ENCODE assay signal across 25 mouse cellular contexts in the genomic region with DNA sequence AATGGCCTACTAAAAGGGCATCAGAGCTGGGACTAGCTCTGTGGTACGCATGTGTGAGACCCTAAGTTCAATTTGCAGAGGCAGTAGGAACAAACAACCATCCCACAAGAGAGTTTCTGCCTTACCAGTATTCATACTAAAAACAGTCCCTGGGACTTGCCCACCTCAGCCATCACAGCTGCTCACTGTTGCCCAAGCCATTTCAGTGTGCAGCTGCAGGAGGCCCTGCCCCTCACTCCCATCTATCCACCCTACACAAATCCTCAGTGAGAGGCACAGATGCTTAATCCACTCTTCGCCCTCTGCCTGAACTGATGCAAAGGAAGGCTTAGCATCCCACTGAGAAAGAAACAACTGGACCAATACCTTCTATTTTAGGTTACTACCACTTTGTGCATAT.
"Had no signal": no experiment of that assay in that cellular context is flagged by ENCODE, and none has a peak within 500 bp of the region (broad histone marks: within the 10 kb centered on the region; RNA-seq: fewer than 3 reads in every experiment).

No protein-coding gene starts in this region.

- H3K4me3 ChIP-seq: heart, embryonic 13.5 days; heart, embryonic 15.5 days; hindbrain, embryonic 12.5 days; kidney, embryonic 15.5 days; limb, embryonic 13.5 days; limb, embryonic 15.5 days had no signal

- H3K4me2 ChIP-seq: heart, embryonic 11.5 days; heart, embryonic 13.5 days; heart, embryonic 15.5 days; hindbrain, embryonic 12.5 days; hindbrain, embryonic 14.5 days; kidney, embryonic 15.5 days; limb, embryonic 13.5 days; limb, embryonic 15.5 days had no signal

- H3K4me1 ChIP-seq: hindbrain, embryonic 12.5 days; kidney, embryonic 15.5 days; limb, embryonic 15.5 days had no signal

- H3K27me3 ChIP-seq: heart, embryonic 13.5 days; heart, embryonic 15.5 days; hindbrain, embryonic 12.5 days; kidney, embryonic 15.5 days; limb, embryonic 13.5 days; limb, embryonic 15.5 days had no signal

- H3K36me3 ChIP-seq: heart, embryonic 13.5 days; heart, embryonic 15.5 days; hindbrain, embryonic 12.5 days; kidney, embryonic 15.5 days; limb, embryonic 13.5 days; limb, embryonic 15.5 days had no signal

- H3K9me3 ChIP-seq: heart, embryonic 13.5 days; heart, embryonic 15.5 days; hindbrain, embryonic 12.5 days; kidney, embryonic 15.5 days; limb, embryonic 13.5 days; limb, embryonic 15.5 days had no signal

- H3K9ac ChIP-seq: forebrain, postnatal 0 days; heart, embryonic 13.5 days; heart, embryonic 15.5 days; hindbrain, embryonic 12.5 days; hindbrain, embryonic 14.5 days; kidney, embryonic 15.5 days; limb, embryonic 13.5 days; limb, embryonic 15.5 days had no signal

- DNase-seq: forebrain, postnatal 0 days; gastrocnemius, postnatal 14 days; gastrocnemius, postnatal 36 days; heart, adult 18-20 months; heart, postnatal 14 days; heart, postnatal 36 days; kidney, adult 11 months; kidney, adult 2 months; kidney, adult 9 months; kidney, postnatal 14 days; kidney, postnatal 36 days; layer of hippocampus, adult 9-11 months; layer of hippocampus, postnatal 36 days; left cerebral cortex, postnatal 4 days had no signal

- ATAC-seq: forebrain, postnatal 0 days; hindbrain, postnatal 0 days; intestine, embryonic 16.5 days had no signal

- H3K27ac ChIP-seq: heart, embryonic 13.5 days; heart, embryonic 15.5 days; hindbrain, embryonic 12.5 days; hindbrain, embryonic 14.5 days; hindbrain, postnatal 0 days; kidney, embryonic 15.5 days; kidney, postnatal 0 days; limb, embryonic 13.5 days; limb, embryonic 15.5 days had no signal
